Mouse (Mus musculus): ENCODE measurements around the gene Pan2.
"Not testable (repeated sequence)": the region's sequence is repeated elsewhere in the genome, so short reads cannot be mapped to it uniquely, and the experiment has no call there.

Gene Pan2

DNA sequence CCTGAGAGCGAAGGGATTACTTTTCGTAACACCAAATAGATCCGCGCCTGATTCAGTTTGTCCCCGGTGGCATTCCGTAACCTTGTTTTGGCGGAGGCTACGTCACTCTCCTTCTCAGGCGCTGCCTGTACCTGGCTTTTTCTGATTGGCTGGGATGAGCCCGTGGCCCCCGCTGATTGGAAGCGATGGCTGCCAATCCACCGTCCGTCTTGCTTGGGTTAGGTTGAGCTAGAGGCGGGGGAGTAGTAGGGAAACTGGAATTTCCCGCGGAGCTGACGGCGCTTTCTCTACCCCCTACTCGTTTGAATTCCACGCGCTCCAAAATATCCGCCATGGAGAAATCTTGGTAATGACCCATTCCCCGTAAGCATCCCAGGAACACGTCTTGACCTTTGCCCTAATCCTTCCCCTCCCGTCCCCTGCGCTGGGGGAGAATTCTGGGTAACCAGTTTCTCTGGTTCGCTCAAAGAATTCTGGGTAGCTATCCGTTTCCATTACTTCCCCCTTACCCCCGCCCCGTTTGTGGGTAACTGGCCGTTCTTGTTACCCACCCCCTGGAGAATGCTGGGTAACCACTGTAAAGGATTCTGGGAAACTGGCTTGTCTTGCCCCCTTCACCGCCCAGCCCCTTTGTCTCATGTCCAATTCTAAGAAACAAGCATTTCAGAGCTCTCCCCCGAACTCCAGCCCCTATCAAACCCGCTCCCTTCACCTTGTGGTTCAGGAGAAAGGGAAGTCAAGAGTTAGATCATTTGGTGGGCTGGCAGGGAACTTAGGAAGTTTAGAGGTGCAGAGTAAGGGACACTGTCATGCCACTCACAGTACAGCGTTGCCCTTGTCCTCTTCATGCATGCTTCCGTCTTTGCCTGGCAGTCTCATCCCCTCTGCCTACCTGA is at the start of gene Pan2:
Gene Pan2 (plus strand): TSS at position 210 of the 896 bp plus-strand sequence.
- peak; percentile 98 for DNase-seq

DNA sequence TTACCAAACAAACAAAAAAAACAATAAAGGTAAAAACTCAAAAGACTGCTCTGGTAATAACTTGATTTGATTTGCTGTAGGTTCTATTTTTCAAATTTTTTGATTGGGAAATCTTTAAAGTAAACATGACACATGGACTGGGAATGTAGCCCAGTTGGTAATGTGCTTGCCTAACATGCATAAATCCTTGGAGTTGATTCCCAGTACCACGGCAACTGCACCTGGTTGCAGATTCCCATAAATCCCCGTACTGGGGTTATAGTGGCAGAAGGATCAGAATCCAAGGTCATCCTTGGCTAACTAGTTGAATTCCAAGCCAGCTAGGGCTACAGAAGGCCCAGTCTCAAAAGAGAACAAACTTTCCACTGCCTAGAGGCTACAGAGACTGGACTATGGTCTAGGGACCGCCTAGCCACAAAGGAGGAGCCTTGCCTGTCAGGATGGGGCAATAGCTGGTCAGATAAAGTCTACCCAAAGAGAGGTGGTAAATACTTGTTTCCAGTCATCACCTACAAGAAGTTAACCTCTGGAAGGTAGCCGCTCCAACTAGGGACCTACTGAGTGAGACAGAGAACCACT is 49.4 kb upstream of the Pan2 start, which contains the start of gene Apon:
Gene Apon (plus strand): TSS at position 420 of the 579 bp plus-strand sequence.
- no peak for DNase-seq

- no peak for DNase-seq
Observed at GRCm38 (mm10) chr10:128255925-128256324, 47.2 kb upstream of the Pan2 start.

- DNase-seq: no peak
Observed at GRCm38 (mm10) chr10:128256328-128256727, 46.8 kb upstream of the Pan2 start.

GRCm38 (mm10) chr10:128258953-128259352 is 44.2 kb upstream of the Pan2 start:
- no peak for DNase-seq

- DNase-seq: no peak
Observed at GRCm38 (mm10) chr10:128259946-128260345, 43.2 kb upstream of the Pan2 start.

GRCm38 (mm10) chr10:128260376-128260775 is 42.8 kb upstream of the Pan2 start:
- not testable (repeated sequence) for DNase-seq

DNA sequence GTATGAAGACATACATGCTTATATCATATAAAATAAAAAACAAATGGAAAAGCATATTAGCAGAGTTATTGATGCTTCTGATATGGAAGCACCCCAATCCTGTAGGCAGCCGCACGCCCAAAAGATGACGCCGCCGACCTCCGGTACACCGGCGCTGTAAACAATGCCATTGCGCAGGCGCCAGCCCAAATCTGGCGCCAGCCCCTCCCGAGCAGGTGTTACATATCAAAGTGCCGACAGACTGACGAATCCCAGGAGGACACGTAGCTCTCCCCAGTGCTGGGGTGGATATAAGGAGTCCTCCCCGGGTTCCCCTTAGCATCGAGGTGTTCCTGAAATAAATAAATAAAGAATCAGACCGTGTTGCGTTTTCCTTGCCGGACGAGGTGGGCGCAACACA is 40.8 kb upstream of the Pan2 start:
- DNase-seq: no peak

GRCm38 (mm10) chr10:128263393-128264310 is 39.5 kb upstream of the Pan2 start:
- DNase-seq: no peak

- DNase-seq: no peak
Observed at GRCm38 (mm10) chr10:128268371-128268770, 34.8 kb upstream of the Pan2 start, which contains the start of gene Apof. Apof (plus strand) TSS chr10:128268671.

GRCm38 (mm10) chr10:128269206-128269910 is 33.8 kb upstream of the Pan2 start:
- DNase-seq: no peak

GRCm38 (mm10) chr10:128270287-128270841 is 32.8 kb upstream of the Pan2 start, which contains the start of gene Stat2:
Stat2 (plus strand) TSS chr10:128270559.
- DNase-seq: peak; percentile 99

GRCm38 (mm10) chr10:128270866-128271265 is 32.3 kb upstream of the Pan2 start:
- DNase-seq: peak; percentile 11

- no peak for DNase-seq
Observed at GRCm38 (mm10) chr10:128271883-128272282, 31.3 kb upstream of the Pan2 start.

- DNase-seq: not testable (repeated sequence)
Observed at GRCm38 (mm10) chr10:128272819-128273439, 30.2 kb upstream of the Pan2 start.

DNA sequence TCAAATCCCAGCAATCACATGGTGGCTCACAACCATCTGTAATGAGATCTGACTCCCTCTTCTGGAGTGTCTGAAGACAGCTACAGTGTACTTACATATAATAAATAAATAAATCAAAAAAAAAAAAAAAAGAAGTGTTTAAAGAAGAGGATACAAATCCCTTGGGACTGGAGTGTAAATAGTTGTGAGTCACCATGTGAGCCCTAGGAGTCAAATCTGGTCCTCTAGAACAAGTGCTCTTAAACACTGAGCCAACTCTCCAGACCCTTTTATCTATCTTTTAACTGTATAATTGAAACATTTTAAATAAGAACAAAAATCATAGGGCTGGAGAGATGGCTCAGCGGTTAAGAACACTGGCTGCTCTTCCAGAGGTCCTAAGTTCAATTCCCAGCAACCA is 27.8 kb upstream of the Pan2 start:
- DNase-seq: not testable (repeated sequence)

GRCm38 (mm10) chr10:128278158-128278557 is 25.0 kb upstream of the Pan2 start:
- DNase-seq: no peak

GRCm38 (mm10) chr10:128280943-128281342 is 22.2 kb upstream of the Pan2 start:
- no peak for DNase-seq

GRCm38 (mm10) chr10:128281682-128282081 is 21.5 kb upstream of the Pan2 start:
- no peak for DNase-seq

DNA sequence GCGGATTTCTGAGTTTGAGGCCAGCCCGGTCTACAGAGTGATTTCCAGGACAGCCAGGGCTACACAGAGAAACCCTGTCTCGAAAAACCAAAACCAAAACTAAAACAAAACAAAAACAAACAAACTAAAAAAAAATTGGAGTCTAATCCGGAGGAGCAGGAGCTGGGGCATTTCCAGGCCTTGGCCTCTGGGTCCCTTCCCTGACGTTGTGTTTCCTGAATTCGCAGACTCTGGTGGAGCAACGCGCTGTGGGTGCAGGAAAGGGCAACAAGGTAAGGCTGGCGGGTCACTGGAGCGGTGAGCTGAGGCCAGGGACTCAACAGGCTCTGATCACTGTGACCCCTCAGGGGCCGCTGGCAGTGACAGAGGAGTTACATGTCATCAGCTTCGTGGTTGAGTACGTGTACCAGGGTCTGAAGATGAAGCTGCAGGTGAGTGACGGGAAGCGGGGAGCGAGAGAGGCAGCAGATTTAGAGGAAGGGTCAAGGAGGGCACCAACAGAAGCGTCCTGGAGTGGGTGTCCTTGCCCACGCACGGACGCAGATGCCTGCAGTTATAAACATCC is 20.2 kb upstream of the Pan2 start:
- no peak for DNase-seq
